Mouse (Mus musculus): ENCODE results near the gene Zfp780b. TPM values are rescaled to one million over a fixed set of nuclear protein-coding genes. Genes with fewer than 3 reads are reported as not detected.
"Not testable (repeated sequence)": the region's sequence is repeated elsewhere in the genome, so short reads cannot be mapped to it uniquely, and the experiment has no call there.

Zfp780b gene
- polyA plus RNA-seq (2011; ENCODE audit: insufficient read depth, insufficient read length, low replicate concordance, missing spikeins), result 3.2 and 6.0 TPM in 2 replicates

DNA sequence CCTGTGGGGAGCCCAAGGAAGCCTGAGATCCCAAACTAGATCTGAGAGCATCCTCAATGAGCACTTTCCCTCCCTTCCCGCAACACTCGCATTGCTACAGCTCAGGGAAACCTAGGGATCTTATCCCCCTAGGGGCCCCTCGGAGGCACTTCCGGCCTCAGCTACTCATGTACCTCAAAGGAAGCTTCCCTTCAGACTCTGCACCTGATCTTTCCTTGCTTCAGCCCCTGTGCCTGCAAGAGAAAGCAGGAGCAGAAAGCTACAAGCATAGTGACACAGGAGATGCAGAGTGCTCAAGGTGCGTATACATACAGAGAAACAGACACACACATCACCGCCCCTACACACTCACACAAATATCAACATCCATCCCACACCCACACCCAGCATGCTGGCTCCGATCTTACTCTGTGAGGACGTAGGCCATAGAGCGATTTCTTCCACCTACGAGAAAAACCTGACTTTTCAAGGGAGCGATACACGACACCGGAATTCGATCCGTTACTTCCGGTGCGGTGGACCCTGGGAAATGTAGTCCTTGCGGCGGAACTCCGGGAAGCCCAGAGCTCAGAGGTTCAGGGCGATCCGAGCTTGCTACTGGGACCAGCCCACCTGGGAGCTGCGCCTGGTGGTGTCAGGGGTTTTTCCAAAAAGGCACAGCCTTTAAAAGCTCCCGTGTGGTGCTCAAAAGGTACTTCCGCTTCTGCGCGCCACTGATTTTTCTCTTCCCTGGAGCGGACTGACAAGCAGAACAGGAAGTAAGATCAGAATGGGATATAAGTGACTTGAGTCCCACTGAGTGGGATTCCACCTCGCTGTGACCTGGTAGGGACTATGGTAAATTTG, at the start of gene Zfp780b:
Zfp780b (minus strand) TSS at position 489 of the 846 bp plus-strand sequence.
- Histone ChIP-seq H3K4me3 (replicated peaks; ENCODE audit: control insufficient read depth, low read depth, low read length) (peak within 1 kb of the TSS; percentile 98), H3K27ac (ENCODE audit: control insufficient read depth, insufficient read depth, low read depth, low read length, poor library complexity) (peak within 1 kb of the TSS; percentile 39; the same call in 1 of the 2 replicates), H3K4me1 (ENCODE audit: control insufficient read depth, insufficient read depth, low read length) (no peaks in the 10 kb centered on the region; the same call in 1 of the 2 replicates)
- peak; percentile 56; the same call in 1 of the 2 replicates for TF ChIP-seq POLR2A (IDR thresholded peaks at IDR 0.05; ENCODE audit: borderline replicate concordance, control insufficient read depth, low read depth, low read length)
- TF ChIP-seq CTCF (IDR thresholded peaks at IDR 0.05; ENCODE audit: control insufficient read depth, insufficient read depth, low read length), result no peak
- WGBS, result under 1% methylated on average over 29 of the region's 29 CpGs

- Histone ChIP-seq H3K4me3 (replicated peaks; ENCODE audit: control insufficient read depth, low read depth, low read length) (peak overlapping the region; percentile 96), H3K27ac (ENCODE audit: control insufficient read depth, insufficient read depth, low read depth, low read length, poor library complexity) (no peak overlapping the region), H3K4me1 (ENCODE audit: control insufficient read depth, insufficient read depth, low read length) (no peaks in the 10 kb centered on the region)
- WGBS, result 18% methylated on average over 7 of the region's 7 CpGs
- TF ChIP-seq CTCF (IDR thresholded peaks at IDR 0.05; ENCODE audit: control insufficient read depth, insufficient read depth, low read length) (no peak), POLR2A (IDR thresholded peaks at IDR 0.05; ENCODE audit: borderline replicate concordance, control insufficient read depth, low read depth, low read length) (no peak)
These were observed 35.5 kb upstream of the Zfp780b start for GRCm38 (mm10) chr7:28014445-28014810.

DNA sequence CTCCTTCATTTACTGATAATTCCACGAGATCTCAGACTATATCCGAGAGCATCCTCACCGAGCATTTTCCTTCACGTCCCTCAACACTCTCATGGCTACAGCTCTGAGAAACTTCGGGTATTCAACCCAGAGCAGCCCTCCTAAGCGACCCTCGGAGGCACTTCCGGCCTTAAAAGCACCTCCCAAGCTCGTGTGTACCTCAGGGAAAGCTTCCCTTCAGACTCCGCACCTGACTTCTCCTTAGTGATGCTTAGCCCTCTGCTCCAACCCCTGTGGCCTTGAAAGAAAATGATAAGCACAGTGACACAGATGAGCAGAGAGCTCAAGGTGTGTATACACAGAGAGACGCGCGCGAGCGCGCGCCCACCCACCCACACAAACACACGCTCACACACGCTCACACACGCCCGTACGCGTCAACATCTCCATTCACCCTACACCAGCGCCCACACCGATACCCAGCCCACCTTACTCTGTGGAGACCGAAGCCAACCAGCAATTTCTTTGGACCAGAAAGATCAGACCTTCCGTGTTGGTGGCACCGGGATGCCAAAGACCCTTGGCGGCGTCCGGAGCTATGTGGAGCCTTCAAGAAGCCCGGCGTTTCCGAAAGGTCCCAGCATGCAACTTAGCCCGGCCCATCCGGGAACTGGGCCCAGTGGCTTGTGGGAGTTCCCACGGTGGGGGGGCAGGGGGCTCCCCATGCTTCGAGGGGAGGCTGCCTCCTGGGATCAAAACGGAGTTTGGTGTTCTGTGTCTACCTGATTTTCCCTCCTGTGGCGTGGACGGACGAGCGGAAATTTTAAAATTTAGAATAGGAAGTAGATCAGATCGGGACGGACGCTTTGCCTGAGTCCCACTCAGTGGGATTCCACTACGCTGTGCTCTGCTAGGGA, 34.8 kb upstream of the Zfp780b start, which contains the start of gene Zfp850:
Zfp850 (minus strand) TSS at position 567 of the 896 bp plus-strand sequence.
- no peaks in the 10 kb centered on the region for H3K4me1 ChIP-seq (ENCODE audit: control insufficient read depth, insufficient read depth, low read length)
- H3K4me3 ChIP-seq (replicated peaks; ENCODE audit: control insufficient read depth, low read depth, low read length), result peak within 1 kb of the TSS; percentile 96
- 2% methylated on average over 47 of the region's 47 CpGs for WGBS
- peak within 1 kb of the TSS; percentile 20 for H3K27ac ChIP-seq (ENCODE audit: control insufficient read depth, insufficient read depth, low read depth, low read length, poor library complexity)
- TF ChIP-seq POLR2A (IDR thresholded peaks at IDR 0.05; ENCODE audit: borderline replicate concordance, control insufficient read depth, low read depth, low read length) (no peak; the same call in 1 of the 2 replicates), CTCF (IDR thresholded peaks at IDR 0.05; ENCODE audit: control insufficient read depth, insufficient read depth, low read length) (no peak)

DNA sequence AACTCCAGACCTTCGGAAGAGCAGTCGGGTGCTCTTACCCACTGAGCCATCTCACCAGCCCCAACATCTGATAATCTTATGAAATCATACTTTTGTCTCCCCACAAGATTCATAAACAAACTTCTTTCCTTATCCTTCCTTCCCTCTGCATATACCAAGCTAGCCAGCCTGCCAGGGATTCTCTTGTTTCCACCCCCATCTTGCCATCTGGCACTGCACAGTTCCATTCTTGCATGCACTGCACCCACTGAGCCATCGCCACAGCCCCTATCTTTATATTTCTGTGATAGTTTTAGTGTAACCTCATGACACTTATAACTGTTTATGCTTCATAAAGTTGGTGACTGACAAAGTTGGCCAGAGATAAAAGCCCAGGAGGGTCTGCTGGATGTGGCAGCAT, 31.3 kb upstream of the Zfp780b start:
- TF ChIP-seq POLR2A (IDR thresholded peaks at IDR 0.05; ENCODE audit: borderline replicate concordance, control insufficient read depth, low read depth, low read length), result no peak
- TF ChIP-seq CTCF (IDR thresholded peaks at IDR 0.05; ENCODE audit: control insufficient read depth, insufficient read depth, low read length), result no peak
- WGBS, result 89% methylated on average over 3 of the region's 3 CpGs
- H3K4me3 ChIP-seq (replicated peaks; ENCODE audit: control insufficient read depth, low read depth, low read length), result no peak overlapping the region
- H3K4me1 ChIP-seq (ENCODE audit: control insufficient read depth, insufficient read depth, low read length), result no peaks in the 10 kb centered on the region
- no peak overlapping the region for H3K27ac ChIP-seq (ENCODE audit: control insufficient read depth, insufficient read depth, low read depth, low read length, poor library complexity)

DNA sequence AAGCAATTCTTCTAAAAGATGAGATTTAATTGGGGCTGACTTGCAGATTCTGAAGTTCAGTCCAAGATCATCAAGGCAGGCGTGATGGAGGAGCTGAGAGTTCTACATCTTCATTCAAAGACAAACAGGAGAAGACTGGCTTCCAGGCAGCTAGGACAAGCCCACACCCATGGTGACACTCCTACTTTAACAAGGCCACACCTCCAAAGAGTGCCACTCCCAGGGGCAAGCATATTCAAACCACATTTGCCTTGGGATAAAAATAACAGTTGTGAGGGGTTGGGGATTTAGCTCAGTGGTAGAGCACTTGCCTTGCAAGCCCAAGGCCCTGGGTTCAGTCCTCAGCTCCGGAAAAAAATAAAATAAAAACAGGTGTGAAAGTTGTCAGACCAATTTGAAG, 3.2 kb upstream of the Zfp780b start:
- Histone ChIP-seq H3K27ac (ENCODE audit: control insufficient read depth, insufficient read depth, low read depth, low read length, poor library complexity) (no peak overlapping the region), H3K4me1 (ENCODE audit: control insufficient read depth, insufficient read depth, low read length) (no peaks in the 10 kb centered on the region; the same call in 1 of the 2 replicates), H3K4me3 (replicated peaks; ENCODE audit: control insufficient read depth, low read depth, low read length) (no peak overlapping the region)
- 67% methylated on average over 2 of the region's 2 CpGs for WGBS
- no peak for TF ChIP-seq CTCF (IDR thresholded peaks at IDR 0.05; ENCODE audit: control insufficient read depth, insufficient read depth, low read length)

- WGBS, result 91% methylated on average over 13 of the region's 13 CpGs
- H3K4me3 ChIP-seq (replicated peaks; ENCODE audit: control insufficient read depth, low read depth, low read length); H3K4me1 ChIP-seq (ENCODE audit: control insufficient read depth, insufficient read depth, low read length); H3K27ac ChIP-seq (ENCODE audit: control insufficient read depth, insufficient read depth, low read depth, low read length, poor library complexity): not testable (repeated sequence)
These were observed 29.5 kb downstream of the Zfp780b start for GRCm38 (mm10) chr7:27949451-27949850.

DNA sequence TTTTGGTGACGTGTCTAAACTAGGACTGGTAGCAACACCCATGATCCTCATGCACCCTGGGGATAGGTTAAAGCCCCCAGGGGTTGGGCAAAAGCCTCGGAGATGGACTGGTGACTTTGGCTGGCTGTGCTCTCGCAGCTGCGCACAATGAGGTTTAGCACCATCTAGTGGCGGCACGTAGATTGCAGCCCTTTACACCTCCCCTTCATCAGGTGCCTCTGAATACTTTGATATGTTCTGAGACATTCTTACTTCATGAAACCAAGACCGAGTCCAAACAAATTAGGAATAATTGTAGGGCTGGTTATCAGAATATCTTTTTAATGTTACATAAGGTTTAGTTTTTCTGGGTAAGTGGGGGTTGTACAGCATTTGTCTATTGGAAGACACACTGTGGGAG, 37.1 kb downstream of the Zfp780b start:
- not testable (repeated sequence) for H3K4me3 ChIP-seq (replicated peaks; ENCODE audit: control insufficient read depth, low read depth, low read length); H3K27ac ChIP-seq (ENCODE audit: control insufficient read depth, insufficient read depth, low read depth, low read length, poor library complexity); H3K4me1 ChIP-seq (ENCODE audit: control insufficient read depth, insufficient read depth, low read length)
- 13% methylated on average over 6 of the region's 7 CpGs for WGBS

DNA sequence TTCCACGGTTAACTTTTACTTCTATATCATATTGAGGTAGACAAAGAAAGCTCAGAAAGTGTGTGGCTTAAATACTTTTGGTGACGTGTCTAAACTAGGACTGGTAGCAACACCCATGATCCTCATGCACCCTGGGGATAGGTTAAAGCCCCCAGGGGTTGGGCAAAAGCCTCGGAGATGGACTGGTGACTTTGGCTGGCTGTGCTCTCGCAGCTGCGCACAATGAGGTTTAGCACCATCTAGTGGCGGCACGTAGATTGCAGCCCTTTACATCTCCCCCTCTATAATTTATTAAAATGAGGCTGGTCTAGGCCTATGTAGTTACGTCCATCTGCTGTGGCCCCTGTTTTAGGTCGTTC, 45.2 kb downstream of the Zfp780b start:
- H3K27ac ChIP-seq (ENCODE audit: control insufficient read depth, insufficient read depth, low read depth, low read length, poor library complexity); H3K4me1 ChIP-seq (ENCODE audit: control insufficient read depth, insufficient read depth, low read length); H3K4me3 ChIP-seq (replicated peaks; ENCODE audit: control insufficient read depth, low read depth, low read length): not testable (repeated sequence)
- WGBS, result 19% methylated on average over 1 of the region's 9 CpGs

Data from bone marrow, adult 2 months (tissue).